Mouse (Mus musculus) gastrocnemius, postnatal 4 days (tissue): Measurements from ENCODE around the gene Sdr16c6. TPM values are rescaled to one million over a fixed set of nuclear protein-coding genes. Genes with fewer than 3 reads are reported as not detected.

Source experiments
- DNase-seq, 2 experiments: peaks; one replicate each; pipeline ENCODE4 v3.0.0; 2021 to 2022; ENCODE audit warnings: low spot score in 2 of 2, mixed read lengths in 2 of 2
- long read RNA-seq, 2 experiments: library from polyadenylated mRNA; stranded (forward); transcript quantifications; one replicate each; pipeline ENCODE4 v2.0.0; 2021
- total RNA-seq, 2 experiments: library from RNA; stranded (reverse); gene quantifications; 2 replicates each; pipeline ENCODE4 v1.2.3; 2021

Sdr16c6 gene
- not detected for total RNA-seq
- long read RNA-seq, experiment 1, partial matches to known transcripts = 1 of 4 reads
- long read RNA-seq, experiment 1, other reads (novel, unspliced or antisense) = 0 of 4 reads
- long read RNA-seq, experiment 2 = 0 reads

GRCm38 (mm10) chr4:4077372-4077771 lies at the start of gene Sdr16c6:
Sdr16c6 (minus strand) TSS chr4:4077522.
- no peak for DNase-seq

- no peak for DNase-seq
Measured at GRCm38 (mm10) chr4:4080180-4080579, 2.9 kb upstream of the Sdr16c6 start.

- DNase-seq = no peak
Measured at GRCm38 (mm10) chr4:4079132-4079531, 1.8 kb upstream of the Sdr16c6 start.

GRCm38 (mm10) chr4:4076001-4076400 lies 1.3 kb downstream of the Sdr16c6 start:
- no peak for DNase-seq

Other genes with a start within 250 kb of the Sdr16c6 start
- gene Gm11808, start 103.9 kb downstream of the Sdr16c6 start, total RNA-seq = 100 to 1,000 TPM; 225 to 231 TPM